Mouse (Mus musculus) inflammation-experienced regulatory T-cells, adult 6 months (primary cell): ENCODE measurements around the gene Rel. TPM values are rescaled to one million over a fixed set of nuclear protein-coding genes. Genes with fewer than 3 reads are reported as not detected.

Experiments
- polyA plus RNA-seq, 3 experiments: library from polyadenylated mRNA; unstranded; fragments of 100-300 nt; shearing (Covaris generic); gene quantifications; one replicate each; pipeline ENCODE4 v1.2.1; 2017

The Rel gene
- polyA plus RNA-seq, 3 experiments from 2014 or later = 19.6 to 33.6 (median 22.1) TPM

Other genes with a start within 250 kb of the Rel start
- not detected for gene 1700093K21Rik, start 249.8 kb downstream of the Rel start, polyA plus RNA-seq
- gene 0610010F05Rik, start 137.3 kb downstream of the Rel start, polyA plus RNA-seq = 1 to 10 TPM; 1.2 to 4.2 (median 1.9) TPM
- 10 to 100 TPM; 21.6 to 35.1 (median 34.1) TPM for gene Pus10, start 105.3 kb downstream of the Rel start, polyA plus RNA-seq
- 10 to 100 TPM in 1 of 3 experiments, 1 to 10 TPM in 2; 9.2 to 11.2 (median 9.9) TPM for gene Pex13, start 105.0 kb downstream of the Rel start, polyA plus RNA-seq
- 10 to 100 TPM; 38.4 to 44.2 (median 40.9) TPM for gene Papolg, start 124.3 kb upstream of the Rel start, polyA plus RNA-seq